Mouse (Mus musculus) G1E (cell line): Measurements from ENCODE around the gene Heg1. TPM values are rescaled to one million over a fixed set of nuclear protein-coding genes. Genes with fewer than 3 reads are reported as not detected.
A peak's percentile ranks its signal among the peaks of the same experiment; 100 is the strongest.

Source experiments
- ATAC-seq: 2 replicates; pipeline ENCODE4 v1.8.0; 2016; ENCODE audit warnings: mild to moderate bottlenecking; ENCODE audit not compliant: insufficient number of reproducible peaks, poor library complexity, low FRiP score, severe bottlenecking; ENCODE audit errors: extremely low read depth
- DNase-seq: peaks from one replicate; pipeline ENCODE4 v3.0.0; 2012; ENCODE audit warnings: low spot score
- H3K27me3 ChIP-seq: 2 replicates; pipeline ENCODE4 v1.6.1; 2012; ENCODE audit warnings: mild to moderate bottlenecking, low read length, inconsistent platforms; ENCODE audit not compliant: insufficient read depth
- H3K36me3 ChIP-seq: replicated peaks from 2 replicates; pipeline ENCODE3; 2012; ENCODE audit warnings: mild to moderate bottlenecking, inconsistent platforms
- H3K4me1 ChIP-seq: 2 replicates; pipeline ENCODE4 v1.6.1; 2012; ENCODE audit warnings: low read depth, low read length, inconsistent platforms, mixed read lengths; ENCODE audit not compliant: insufficient read depth
- H3K4me3 ChIP-seq: 2 replicates; pipeline ENCODE4 v1.5.1; 2012; ENCODE audit warnings: low read depth, mild to moderate bottlenecking, inconsistent platforms, low read length, moderate library complexity, mixed read lengths
- H3K9me3 ChIP-seq: replicated peaks from 2 replicates; pipeline ENCODE4 v1.6.1; 2012; ENCODE audit warnings: inconsistent platforms
- CTCF ChIP-seq: IDR thresholded peaks from 2 replicates; pipeline ENCODE4 v1.5.1; 2012; ENCODE audit warnings: low read depth, low read length, inconsistent platforms, mixed read lengths
- GATA1 ChIP-seq: IDR thresholded peaks from 2 replicates; pipeline ENCODE4 v1.6.1; 2012; ENCODE audit warnings: borderline replicate concordance, low read length, inconsistent platforms, mixed read lengths
- GATA2 ChIP-seq: IDR thresholded peaks from 2 replicates; pipeline ENCODE4 v1.6.1; 2012; ENCODE audit warnings: low read depth, low read length, inconsistent platforms, borderline replicate concordance
- POLR2AphosphoS5 ChIP-seq: IDR thresholded peaks from 2 replicates; pipeline ENCODE4 v1.6.1; 2012; ENCODE audit warnings: low read depth, low read length, inconsistent platforms; ENCODE audit not compliant: insufficient replicate concordance
- TAL1 ChIP-seq: conservative IDR thresholded peaks from 2 replicates; pipeline ENCODE4 v1.6.1; 2012; ENCODE audit warnings: low read depth, low read length, inconsistent platforms, mixed read lengths
- polyA plus RNA-seq: library from polyadenylated mRNA; stranded (reverse); fragments of >175 nt; gene quantifications from 2 replicates; pipeline ENCODE4 v1.2.3, GENCODE M21; 2012
- total RNA-seq, 2 experiments: library from RNA; stranded (forward) in 1 of 2; stranded (reverse) in 1 of 2; fragments of 200-1000 nt in 1 of 2; fragments of >200 nt in 1 of 2; fragmentation: Nextera tagmentation in 1 of 2; gene quantifications; 2 replicates each; pipeline ENCODE4 v1.2.3; 2014 to 2017

Heg1 gene
- total and polyA plus RNA-seq, 3 experiments = 2.7 to 35.6 (median 5.4) TPM

DNA sequence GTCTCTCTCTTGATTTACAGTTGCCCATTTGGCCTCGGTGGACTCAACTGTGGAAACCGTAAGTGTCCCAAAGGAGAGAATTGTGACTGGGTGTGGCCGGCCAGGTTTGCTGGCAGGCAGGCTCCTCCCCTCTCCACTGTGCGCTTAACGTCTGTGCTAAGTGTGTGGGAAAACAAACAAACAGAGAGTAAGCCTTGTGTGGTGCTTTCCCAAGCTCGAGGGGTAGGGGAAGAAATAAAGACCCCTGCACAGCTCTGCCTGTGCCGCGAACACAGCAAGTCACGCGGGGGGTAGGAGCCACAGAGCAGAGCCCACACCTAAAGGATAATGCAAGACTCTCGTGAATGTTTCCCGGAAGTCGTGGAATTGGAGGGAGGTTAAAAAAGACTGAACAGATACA lies 67.0 kb downstream of the Heg1 start:
- DNase-seq (no peak), ATAC-seq (no peak; the same call in 1 of the 2 replicates)

DNA sequence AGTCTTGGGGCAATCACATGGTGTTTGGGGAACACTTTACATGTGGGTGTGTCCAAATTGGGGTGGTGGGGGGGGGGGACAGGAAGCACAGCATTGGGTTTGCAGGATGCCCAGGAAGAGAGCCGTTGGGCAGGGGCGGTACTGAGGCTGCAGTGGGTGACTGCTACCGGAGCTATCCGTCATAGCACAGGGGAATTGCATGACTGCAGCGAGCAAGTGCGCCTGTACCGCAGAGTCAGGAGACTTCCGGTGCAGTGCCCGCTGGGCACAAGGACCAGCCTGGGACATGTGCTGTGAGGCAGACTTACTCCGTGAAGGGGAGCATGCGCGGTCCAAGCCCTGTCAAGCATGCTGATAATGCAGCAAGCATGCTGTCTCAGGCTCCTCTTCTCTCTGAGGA lies 67.4 kb downstream of the Heg1 start:
- TF ChIP-seq TAL1 (no peak), GATA2 (no peak), POLR2AphosphoS5 (no peak), CTCF (no peak), GATA1 (no peak)
- peak; percentile 92 for ATAC-seq
- Histone ChIP-seq H3K9me3 (no peaks in the 10 kb centered on the region), H3K4me1 (peaks cover 74% of the 10 kb centered on the region), H3K4me3 (peak overlapping the region; percentile 65), H3K36me3 (peaks cover 14% of the 10 kb centered on the region), H3K27me3 (no peaks in the 10 kb centered on the region)
- peak; percentile 63 for DNase-seq

More for the DNA sequence above, 67.0 kb downstream of the Heg1 start:
- Histone ChIP-seq H3K27me3 (no peaks in the 10 kb centered on the region), H3K4me1 (peaks cover 73% of the 10 kb centered on the region), H3K4me3 (peak overlapping the region; percentile 65; the same call in 1 of the 2 replicates), H3K9me3 (no peaks in the 10 kb centered on the region), H3K36me3 (peaks cover 13% of the 10 kb centered on the region)
- no peak for TF ChIP-seq POLR2AphosphoS5
- TF ChIP-seq GATA2 = no peak
- TF ChIP-seq TAL1 = no peak
- no peak for TF ChIP-seq GATA1
- no peak for TF ChIP-seq CTCF

DNA sequence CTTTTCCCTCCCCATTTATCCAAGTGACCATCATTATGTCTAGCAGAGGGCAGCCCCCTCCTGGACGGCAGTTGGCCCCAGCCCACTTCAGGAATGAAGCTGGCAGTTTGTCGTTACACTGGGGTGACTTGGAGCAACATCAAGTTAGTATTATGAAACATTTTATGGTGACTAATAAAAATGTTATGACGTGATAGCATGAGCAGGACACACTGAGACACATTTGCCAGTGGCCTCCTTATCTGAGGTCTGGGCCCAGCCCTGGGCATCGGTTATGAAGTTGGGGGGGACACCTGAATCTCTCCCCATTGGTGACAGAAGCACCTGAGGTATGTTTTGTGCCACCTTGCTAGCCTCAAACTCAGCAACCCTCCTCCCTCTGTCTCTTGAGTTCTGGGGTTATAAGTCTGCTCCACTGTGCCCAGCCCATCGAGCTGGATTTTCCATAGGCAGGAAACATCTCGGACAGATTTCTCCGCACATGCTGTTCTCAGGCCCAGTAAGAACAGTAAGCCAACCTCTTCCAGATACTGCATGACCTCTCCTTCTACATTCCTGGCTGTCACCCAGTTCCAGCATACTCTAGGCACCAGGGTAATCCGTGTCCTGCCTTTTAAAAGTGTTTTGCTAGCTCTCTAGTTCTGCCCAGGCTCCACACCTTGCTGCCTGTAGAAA lies 68.9 kb downstream of the Heg1 start:
- H3K36me3 ChIP-seq = peaks cover 14% of the 10 kb centered on the region
- no peak for DNase-seq
- H3K9me3 ChIP-seq = no peaks in the 10 kb centered on the region
- no peak for TF ChIP-seq GATA2
- peaks cover 69% of the 10 kb centered on the region for H3K4me1 ChIP-seq
- no peak overlapping the region for H3K4me3 ChIP-seq
- H3K27me3 ChIP-seq = no peaks in the 10 kb centered on the region
- ATAC-seq = no peak

DNA sequence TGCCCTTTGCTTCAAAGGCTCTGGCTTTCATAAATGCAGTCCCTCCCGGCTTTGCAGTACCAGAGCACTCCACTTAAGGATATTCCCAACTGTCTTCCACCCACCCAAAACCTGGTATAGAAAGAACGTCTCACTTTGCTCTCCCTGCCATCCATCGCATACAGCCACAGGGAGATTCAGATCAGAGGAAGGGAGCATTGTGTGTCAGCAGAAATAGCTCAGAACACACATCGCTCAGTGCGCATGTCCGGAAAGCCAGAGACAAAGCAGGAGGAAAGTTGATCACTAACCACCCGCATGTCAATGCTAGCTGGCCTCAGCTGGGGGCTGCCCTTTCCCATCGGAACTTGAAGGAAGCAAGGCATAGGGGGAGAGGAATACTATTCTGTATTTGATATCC lies 71.1 kb downstream of the Heg1 start:
- no peaks in the 10 kb centered on the region for H3K27me3 ChIP-seq
- no peaks in the 10 kb centered on the region for H3K9me3 ChIP-seq
- no peak for ATAC-seq
- peaks cover 61% of the 10 kb centered on the region for H3K4me1 ChIP-seq
- no peak for DNase-seq
- H3K36me3 ChIP-seq = peaks cover 14% of the 10 kb centered on the region
- no peak overlapping the region for H3K4me3 ChIP-seq
- TF ChIP-seq POLR2AphosphoS5 = no peak

DNA sequence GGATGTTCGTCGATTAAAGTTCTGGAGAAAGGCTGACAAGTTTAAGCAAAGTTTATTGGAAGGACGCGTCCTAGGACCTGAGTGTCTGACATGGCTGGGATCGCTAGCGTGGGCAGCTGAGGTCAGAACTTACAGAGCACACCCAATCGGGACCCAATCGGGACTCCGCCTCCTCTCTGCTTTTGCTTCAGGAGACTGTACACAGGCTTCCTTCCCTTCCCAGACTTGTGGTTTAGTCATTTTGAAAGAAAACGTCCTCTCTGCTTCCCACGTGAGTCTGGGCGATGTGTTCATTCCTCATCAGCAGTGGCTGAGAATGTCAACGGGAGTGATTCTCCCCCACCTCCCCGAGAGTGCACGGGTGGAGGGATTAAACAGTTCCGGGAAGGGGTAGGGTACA lies 71.8 kb downstream of the Heg1 start:
- Histone ChIP-seq H3K4me1 (peaks cover 66% of the 10 kb centered on the region), H3K9me3 (no peaks in the 10 kb centered on the region), H3K27me3 (no peaks in the 10 kb centered on the region), H3K4me3 (no peak overlapping the region), H3K36me3 (peaks cover 14% of the 10 kb centered on the region)
- TF ChIP-seq POLR2AphosphoS5 (no peak), TAL1 (no peak), GATA1 (no peak), GATA2 (no peak), CTCF (no peak)
- no peak for ATAC-seq
- DNase-seq = no peak

DNA sequence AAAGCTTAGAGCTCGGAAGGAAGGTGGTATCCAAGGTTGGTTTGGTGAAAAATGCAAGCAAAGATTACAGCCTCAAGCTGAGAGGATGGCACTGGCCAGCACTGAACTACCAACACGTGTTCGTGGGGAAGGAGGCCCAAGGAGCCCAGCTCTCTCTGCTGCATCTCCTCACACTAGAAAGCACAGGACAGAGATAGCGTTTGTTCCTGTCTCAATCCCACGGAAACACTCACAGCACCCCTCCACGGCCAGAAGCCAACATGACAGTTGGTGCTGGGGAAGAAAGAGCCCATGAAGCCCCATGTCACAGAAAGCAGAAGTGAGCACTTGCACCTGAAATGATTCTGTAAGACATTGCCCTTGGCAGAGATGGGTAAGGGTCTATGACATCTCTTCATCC lies 72.2 kb downstream of the Heg1 start:
- Histone ChIP-seq H3K4me1 (peaks cover 66% of the 10 kb centered on the region), H3K4me3 (no peak overlapping the region), H3K36me3 (peaks cover 14% of the 10 kb centered on the region), H3K27me3 (no peaks in the 10 kb centered on the region), H3K9me3 (no peaks in the 10 kb centered on the region)
- ATAC-seq (no peak), DNase-seq (no peak)
- no peak for TF ChIP-seq GATA1
- TF ChIP-seq POLR2AphosphoS5 = no peak
- no peak for TF ChIP-seq TAL1
- no peak for TF ChIP-seq GATA2
- no peak for TF ChIP-seq CTCF

DNA sequence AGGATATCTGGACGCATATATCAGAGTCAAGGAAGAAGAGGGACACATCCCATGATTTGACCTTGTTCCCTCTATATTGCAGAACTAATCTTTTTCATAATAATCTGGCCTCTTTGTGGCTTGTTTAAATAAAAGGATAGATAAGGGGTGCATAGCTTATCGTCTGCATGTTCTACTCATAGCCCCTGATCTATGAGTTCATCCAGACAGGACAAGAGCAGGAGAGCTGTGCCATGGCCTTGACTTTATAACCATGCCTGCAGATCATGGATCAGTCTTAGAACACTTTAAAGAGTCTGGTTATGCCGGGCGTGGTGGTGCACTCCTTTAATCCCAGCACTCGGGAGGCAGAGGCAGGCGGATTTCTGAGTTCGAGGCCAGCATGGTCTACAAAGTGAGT lies 75.0 kb downstream of the Heg1 start:
- Histone ChIP-seq H3K27me3 (no peaks in the 10 kb centered on the region), H3K4me3 (no peak overlapping the region), H3K4me1 (peaks cover 70% of the 10 kb centered on the region), H3K36me3 (peaks cover 8% of the 10 kb centered on the region), H3K9me3 (no peaks in the 10 kb centered on the region)
- no peak for ATAC-seq
- DNase-seq = no peak
- TF ChIP-seq POLR2AphosphoS5 (no peak), TAL1 (no peak)
